Mouse (Mus musculus) CH12.LX (cell line): Measurements from ENCODE around the gene Pik3r1. TPM values are rescaled to one million over a fixed set of nuclear protein-coding genes. Genes with fewer than 3 reads are reported as not detected.

Experiments
- DNase-seq: peaks from one replicate; pipeline ENCODE4 v3.0.0-alpha.2; 2013; ENCODE audit errors: extremely low read depth
- H3K27ac ChIP-seq: 2 replicates; pipeline ENCODE4 v1.5.1; 2012; ENCODE audit warnings: low read depth, mild to moderate bottlenecking, control low read depth, moderate library complexity; ENCODE audit not compliant: insufficient read depth
- H3K27me3 ChIP-seq: replicated peaks from 2 replicates; pipeline ENCODE3; 2012; ENCODE audit warnings: inconsistent platforms
- H3K36me3 ChIP-seq, 2 experiments: replicated peaks in 1 of 2; 2 replicates each; pipeline versions ENCODE3 to v1.6.1; 2012; ENCODE audit warnings: inconsistent platforms in 1 of 2, low read length in 1 of 2, mild to moderate bottlenecking in 1 of 2, mixed read lengths in 1 of 2, moderate library complexity in 1 of 2; ENCODE audit not compliant: control insufficient read depth in 1 of 2, insufficient read depth in 1 of 2
- H3K4me1 ChIP-seq, 2 experiments: 2 replicates each; pipeline ENCODE4 v1.6.1; 2012; ENCODE audit warnings: inconsistent platforms in 1 of 2, moderate library complexity in 1 of 2; ENCODE audit not compliant: insufficient read depth in 2 of 2, control insufficient read depth in 1 of 2
- H3K4me2 ChIP-seq: 2 replicates; pipeline ENCODE4 v1.6.1; 2012; ENCODE audit warnings: low read depth, mild to moderate bottlenecking, control low read depth; ENCODE audit not compliant: poor library complexity, insufficient read depth, severe bottlenecking
- H3K4me3 ChIP-seq, 3 experiments: fragments of 150-350 bp in 1 of 3; sonication (generic) in 1 of 3; replicated peaks in 1 of 3; 2 replicates each; pipeline versions ENCODE3 to v1.5.1; 2011 to 2012; ENCODE audit warnings: low read depth in 2 of 3, low read length in 2 of 3, mild to moderate bottlenecking in 2 of 3, moderate library complexity in 2 of 3, control low read depth in 1 of 3, improper control_type of control experiment in 1 of 3, inconsistent platforms in 1 of 3, mixed read lengths in 1 of 3; ENCODE audit not compliant: poor library complexity in 1 of 3
- H3K79me2 ChIP-seq: replicated peaks from 2 replicates; pipeline ENCODE4 v1.6.1; 2012; ENCODE audit warnings: mild to moderate bottlenecking, moderate library complexity; ENCODE audit not compliant: control insufficient read depth, poor library complexity, insufficient read depth, severe bottlenecking; ENCODE audit errors: extremely low read depth
- H3K9ac ChIP-seq: 2 replicates; pipeline ENCODE4 v1.6.1; 2012; ENCODE audit warnings: low read depth, mild to moderate bottlenecking, control low read depth, moderate library complexity; ENCODE audit not compliant: insufficient read depth
- H3K9me3 ChIP-seq: replicated peaks from 2 replicates; pipeline ENCODE3; 2012; ENCODE audit warnings: low read length, inconsistent platforms, mixed read lengths
- CHD1 ChIP-seq: IDR thresholded peaks from 2 replicates; pipeline ENCODE4 v1.6.1; 2012; ENCODE audit warnings: low read depth, low read length, improper control_type of control experiment, inconsistent platforms
- CTCF ChIP-seq, 2 experiments: IDR thresholded peaks in 1 of 2; conservative IDR thresholded peaks in 1 of 2; 2 replicates each; pipeline ENCODE4 v1.5.1; 2011 to 2012; ENCODE audit warnings: low read depth in 2 of 2, low read length in 2 of 2, improper control_type of control experiment in 1 of 2, inconsistent platforms in 1 of 2, mild to moderate bottlenecking in 1 of 2, moderate library complexity in 1 of 2
- E2F4 ChIP-seq: IDR thresholded peaks from 2 replicates; pipeline ENCODE4 v1.6.1; 2011; ENCODE audit warnings: low read depth, low read length, improper control_type of control experiment; ENCODE audit not compliant: insufficient replicate concordance
- ELF1 ChIP-seq: IDR thresholded peaks from 2 replicates; pipeline ENCODE4 v1.6.1; 2014; ENCODE audit warnings: low read depth, mild to moderate bottlenecking, inconsistent platforms, low read length, improper control_type of control experiment
- ETS1 ChIP-seq: conservative IDR thresholded peaks from 2 replicates; pipeline ENCODE4 v1.6.1; 2012; ENCODE audit warnings: low read depth, mild to moderate bottlenecking, inconsistent platforms, low read length, improper control_type of control experiment, moderate library complexity
- GABPA ChIP-seq: IDR thresholded peaks from 2 replicates; pipeline ENCODE4 v1.6.1; 2012; ENCODE audit warnings: low read depth, low read length, improper control_type of control experiment, inconsistent platforms; ENCODE audit not compliant: insufficient replicate concordance
- HCFC1 ChIP-seq: IDR thresholded peaks from 2 replicates; pipeline ENCODE4 v1.6.1; 2012; ENCODE audit warnings: low read depth, mild to moderate bottlenecking, inconsistent platforms, low read length, improper control_type of control experiment
- IRF4 ChIP-seq: IDR thresholded peaks from 2 replicates; pipeline ENCODE4 v1.6.1; 2014; ENCODE audit warnings: low read depth, mild to moderate bottlenecking, inconsistent platforms, low read length, improper control_type of control experiment
- JUN ChIP-seq: IDR thresholded peaks from 2 replicates; pipeline ENCODE4 v1.6.1; 2011; ENCODE audit warnings: low read depth, mild to moderate bottlenecking, low read length, improper control_type of control experiment, moderate library complexity; ENCODE audit not compliant: insufficient read depth
- MAX ChIP-seq: IDR thresholded peaks from 2 replicates; pipeline ENCODE4 v1.6.1; 2011; ENCODE audit warnings: low read length, improper control_type of control experiment
- MEF2A ChIP-seq: IDR thresholded peaks from 2 replicates; pipeline ENCODE4 v1.6.1; 2014; ENCODE audit warnings: low read depth, mild to moderate bottlenecking, inconsistent platforms, low read length, improper control_type of control experiment, borderline replicate concordance
- MXI1 ChIP-seq: IDR thresholded peaks from 2 replicates; pipeline ENCODE4 v1.6.1; 2011; ENCODE audit warnings: mild to moderate bottlenecking, low read depth, low read length, improper control_type of control experiment
- MYC ChIP-seq: IDR thresholded peaks from 2 replicates; pipeline ENCODE4 v1.6.1; 2011; ENCODE audit warnings: low read depth, mild to moderate bottlenecking, improper control_type of control experiment, low read length
- NELFE ChIP-seq: IDR thresholded peaks from 2 replicates; pipeline ENCODE4 v1.6.1; 2011; ENCODE audit warnings: low read depth, low read length, improper control_type of control experiment
- PAX5 ChIP-seq: IDR thresholded peaks from 2 replicates; pipeline ENCODE4 v1.6.1; 2012; ENCODE audit warnings: low read length, inconsistent platforms, mixed read lengths
- POLR2AphosphoS2 ChIP-seq: IDR thresholded peaks from 2 replicates; pipeline ENCODE4 v1.6.1; 2011; ENCODE audit warnings: low read depth, low read length, improper control_type of control experiment
- RAD21 ChIP-seq: IDR thresholded peaks from 2 replicates; pipeline ENCODE4 v1.6.1; 2011; ENCODE audit warnings: low read depth, mild to moderate bottlenecking, low read length, improper control_type of control experiment, moderate library complexity
- RCOR1 ChIP-seq: conservative IDR thresholded peaks from 2 replicates; pipeline ENCODE4 v1.6.1; 2012; ENCODE audit warnings: low read depth, mild to moderate bottlenecking, inconsistent platforms, low read length, improper control_type of control experiment
- SIN3A ChIP-seq: IDR thresholded peaks from 2 replicates; pipeline ENCODE4 v1.6.1; 2012; ENCODE audit warnings: low read length, improper control_type of control experiment, inconsistent platforms
- SMC3 ChIP-seq: IDR thresholded peaks from 2 replicates; pipeline ENCODE4 v1.6.1; 2011; ENCODE audit warnings: low read depth, low read length, improper control_type of control experiment
- TBP ChIP-seq: conservative IDR thresholded peaks from 2 replicates; pipeline ENCODE4 v1.6.1; 2011; ENCODE audit warnings: low read depth, low read length, improper control_type of control experiment
- TCF12 ChIP-seq: IDR thresholded peaks from 2 replicates; pipeline ENCODE4 v1.6.1; 2014; ENCODE audit warnings: low read depth, mild to moderate bottlenecking, inconsistent platforms, low read length, improper control_type of control experiment
- UBTF ChIP-seq: IDR thresholded peaks from 2 replicates; pipeline ENCODE4 v1.6.1; 2012; ENCODE audit warnings: low read depth, mild to moderate bottlenecking, inconsistent platforms, low read length, improper control_type of control experiment, moderate library complexity
- USF1 ChIP-seq: IDR thresholded peaks from 2 replicates; pipeline ENCODE4 v1.6.1; 2014; ENCODE audit warnings: low read depth, mild to moderate bottlenecking, inconsistent platforms, low read length, improper control_type of control experiment
- ZC3H11A ChIP-seq: IDR thresholded peaks from 2 replicates; pipeline ENCODE4 v1.6.1; 2012; ENCODE audit warnings: low read depth, mild to moderate bottlenecking, inconsistent platforms, low read length, improper control_type of control experiment
- ZKSCAN1 ChIP-seq: IDR thresholded peaks from 2 replicates; pipeline ENCODE4 v1.6.1; 2012; ENCODE audit warnings: low read depth, inconsistent platforms, low read length, improper control_type of control experiment, borderline replicate concordance
- ZMIZ1 ChIP-seq: IDR thresholded peaks from 2 replicates; pipeline ENCODE4 v1.6.1; 2012; ENCODE audit warnings: low read depth, mild to moderate bottlenecking, inconsistent platforms, low read length, improper control_type of control experiment
- ZNF384 ChIP-seq: IDR thresholded peaks from 2 replicates; pipeline ENCODE4 v1.6.1; 2012; ENCODE audit warnings: low read depth, low read length, improper control_type of control experiment, inconsistent platforms
- dilution Hi-C: fragments of 300-500 bp; cut with MboI; formaldehyde crosslinking; loops from 2 replicates; pipeline ENCODE4 v1.14.3; 2020; ENCODE audit warnings: low sequenced_read_pairs; ENCODE audit not compliant: extremely low pct_unique_long_range_greater_than_20kb, extremely low pct_ligation_motif_present
- in situ Hi-C: fragments of 300-500 bp; cut with MboI; formaldehyde crosslinking; loops from 3 replicates; pipeline ENCODE4 v1.14.3; 2019; ENCODE audit warnings: low sequenced_read_pairs, low pct_ligation_motif_present, low pct_unique_long_range_greater_than_20kb, mixed read lengths
- polyA plus RNA-seq: library from polyadenylated mRNA; unstranded; fragments of >175 nt; gene quantifications from 2 replicates; pipeline ENCODE4 v1.2.1, GENCODE M21; 2012; ENCODE audit warnings: low read depth; ENCODE audit not compliant: insufficient read length
- total RNA-seq, 2 experiments: library from RNA; depleted of rRNA; stranded (reverse); fragments of 300-350 nt in 1 of 2; fragments of >200 nt in 1 of 2; gene quantifications; 2 replicates each; pipeline ENCODE4 v1.2.3; 2012 to 2014

Gene Pik3r1
- total and polyA plus RNA-seq, 3 experiments = 17.5 to 21.0 (median 19.3) TPM

GRCm38 (mm10) chr13:101736521-101737387, 31.3 kb downstream of the Pik3r1 start:
- in situ Hi-C loops = loop anchor here (25.0 kb wide), 1 partner anchor 901 kb away; no protein-coding TSS in a partner anchor
- DNase-seq = no peak
- Histone ChIP-seq H3K79me2 (peaks cover 4% of the 10 kb centered on the region; the same call in 1 of the 2 replicates), H3K4me1 (peaks cover 3 to 32% of the 10 kb centered on the region in 2 experiments; a peak in 2 of 4 replicates), H3K4me3 (no peak overlapping the region), H3K27ac (no peak overlapping the region), H3K4me2 (peak overlapping the region; percentile 68), H3K27me3 (no peaks in the 10 kb centered on the region), H3K36me3 (peaks cover 0 to 35% of the 10 kb centered on the region in 2 experiments), H3K9ac (peak overlapping the region; percentile 21; the same call in 1 of the 2 replicates), H3K9me3 (no peaks in the 10 kb centered on the region)
- TF ChIP-seq RCOR1 (no peak), MEF2A (no peak)
- dilution Hi-C loops = no loop called here

DNA sequence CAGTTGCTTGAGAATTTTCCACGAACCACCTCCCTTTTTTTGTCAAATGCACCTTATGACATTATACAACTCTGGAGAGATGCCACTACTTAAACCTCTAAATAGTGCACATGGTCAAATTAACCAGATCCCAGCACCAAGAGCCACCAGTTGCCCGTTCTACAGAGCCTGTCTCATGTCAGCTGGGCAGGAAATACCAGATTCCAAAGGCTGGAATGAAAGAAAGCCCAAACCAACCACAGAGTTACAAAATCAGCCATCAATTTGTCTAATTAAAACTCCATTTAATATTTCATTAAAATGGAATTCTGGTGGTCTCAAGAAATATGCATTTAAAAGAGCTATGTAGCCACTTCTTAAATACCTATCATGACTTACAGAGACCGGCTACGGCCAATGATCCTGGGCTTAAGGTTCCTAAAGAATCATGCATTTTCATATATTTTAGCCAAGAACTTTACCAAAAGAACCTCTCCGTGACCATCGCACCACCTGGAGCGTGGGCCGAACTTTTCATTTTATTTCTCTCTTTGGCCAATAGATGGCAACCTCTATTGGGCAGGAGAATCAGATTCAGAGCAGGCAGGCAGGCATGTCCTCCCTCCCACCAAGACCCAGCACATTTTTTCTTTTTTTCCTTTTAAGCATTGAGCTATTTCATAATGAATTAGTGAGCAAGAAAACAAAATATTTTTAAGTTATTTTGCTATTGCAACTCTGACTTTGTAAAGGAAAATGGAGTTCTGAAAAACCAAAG, 32.5 kb downstream of the Pik3r1 start:
- DNase-seq = no peak
- Histone ChIP-seq H3K4me2 (peak overlapping the region; percentile 24; the same call in 1 of the 2 replicates), H3K27me3 (no peaks in the 10 kb centered on the region), H3K36me3 (peaks cover 0 to 27% of the 10 kb centered on the region in 2 experiments), H3K27ac (no peak overlapping the region), H3K79me2 (peaks cover 4% of the 10 kb centered on the region; the same call in 1 of the 2 replicates), H3K4me1 (peaks cover 3 to 32% of the 10 kb centered on the region in 2 experiments; a peak in 2 of 4 replicates), H3K4me3 (no peak overlapping the region), H3K9ac (no peak overlapping the region; the same call in 1 of the 2 replicates), H3K9me3 (no peaks in the 10 kb centered on the region)
- dilution Hi-C loops = no loop called here
- in situ Hi-C loops = loop anchor here (25.0 kb wide), 1 partner anchor 902 kb away; no protein-coding TSS in a partner anchor
- TF ChIP-seq MYC (no peak), UBTF (no peak), ETS1 (no peak), HCFC1 (no peak), ELF1 (no peak), NELFE (no peak), JUN (no peak), MAX (no peak), TCF12 (no peak), SMC3 (peak; percentile 81), TBP (no peak), ZKSCAN1 (no peak), USF1 (no peak), ZNF384 (peak; percentile 41; the same call in 1 of the 2 replicates), CHD1 (no peak), E2F4 (no peak), PAX5 (no peak), IRF4 (no peak), SIN3A (no peak), GABPA (no peak), RAD21 (peak; percentile 86), ZC3H11A (peak; percentile 52; the same call in 1 of the 2 replicates), ZMIZ1 (no peak), POLR2AphosphoS2 (no peak), MXI1 (no peak), CTCF (conservative IDR thresholded peaks at IDR 0.05 in 1 of 2, IDR thresholded peaks at IDR 0.05 in 1 of 2; ENCODE audit: low read depth in 2 of 2, low read length in 2 of 2) (peak in 1 of 2 experiments; percentile 74; a peak in 2 of 4 replicates)
